Mouse (Mus musculus) kidney, postnatal 0 days (tissue): ENCODE measurements around the gene Adh7. TPM values are rescaled to one million over a fixed set of nuclear protein-coding genes. Genes with fewer than 3 reads are reported as not detected.
A peak's percentile ranks its signal among the peaks of the same experiment; 100 is the strongest.

ENCODE experiments used
- ATAC-seq: fragments of 200-750 bp; cut with Nextera tagmentation; replicated peaks from 2 replicates; pipeline ENCODE4 v1.8.0; 2017; ENCODE audit warnings: low read depth, moderate number of reproducible peaks, moderate TSS enrichment, moderate library complexity; ENCODE audit not compliant: low FRiP score
- DNase-seq: peaks from one replicate; pipeline ENCODE4 v3.0.0-alpha.2; 2016; ENCODE audit warnings: low spot score
- H3K27ac ChIP-seq: fragments of 300-500 bp; sonication (generic); 2 replicates; pipeline ENCODE4 v1.5.1; 2014; ENCODE audit warnings: mild to moderate bottlenecking
- H3K27me3 ChIP-seq: fragments of 300-500 bp; sonication (generic); 2 replicates; pipeline ENCODE4 v1.6.1; 2014; ENCODE audit warnings: low read length, mixed read lengths; ENCODE audit not compliant: insufficient read depth
- H3K36me3 ChIP-seq: fragments of 300-500 bp; sonication (generic); 2 replicates; pipeline ENCODE4 v1.6.1; 2014; ENCODE audit warnings: low read length, mixed read lengths; ENCODE audit not compliant: insufficient read depth
- H3K4me1 ChIP-seq: fragments of 300-500 bp; sonication (generic); replicated peaks from 2 replicates; pipeline ENCODE4 v1.6.1; 2014; ENCODE audit warnings: antibody characterized with exemption, low read length, mixed read lengths; ENCODE audit not compliant: insufficient read depth
- H3K4me2 ChIP-seq: fragments of 300-500 bp; sonication (generic); 2 replicates; pipeline ENCODE4 v1.6.1; 2014; ENCODE audit warnings: mild to moderate bottlenecking, low read length, moderate library complexity, mixed read lengths
- H3K4me3 ChIP-seq: fragments of 300-500 bp; sonication (generic); replicated peaks from 2 replicates; pipeline ENCODE4 v1.5.1; 2014; ENCODE audit warnings: low read depth, low read length
- H3K9ac ChIP-seq: fragments of 300-500 bp; sonication (generic); 2 replicates; pipeline ENCODE4 v1.6.1; 2014; ENCODE audit warnings: low read depth, low read length
- H3K9me3 ChIP-seq: fragments of 300-500 bp; sonication (generic); replicated peaks from 2 replicates; pipeline ENCODE4 v1.6.1; 2016; ENCODE audit warnings: low read length, inconsistent platforms, mixed read lengths
- CTCF ChIP-seq: IDR thresholded peaks from 2 replicates; pipeline ENCODE4 v1.5.1; 2016; ENCODE audit warnings: antibody characterized with exemption, low read depth, mild to moderate bottlenecking, moderate library complexity
- WGBS: fragments of 180-500 bp; shearing (Covaris S2); extraction: QIAGEN DNeasy Blood & Tissue Kit; methylation state at CpG from one replicate; pipeline ENCODE4 v1.1.7; 2014; 5-methylcytosine and 5-hydroxymethylcytosine counted together
- polyA plus RNA-seq: library from polyadenylated mRNA; unstranded; fragments of >200 nt; fragmentation: Nextera tagmentation; extraction: Ambion mirVana; gene quantifications from 2 replicates; pipeline ENCODE4 v1.2.1, GENCODE M21; 2015

Gene Adh7
- polyA plus RNA-seq, 1 experiment from 2014 or later = 0.55 TPM

GRCm38 (mm10) chr3:138185995-138186930, 31.3 kb upstream of the Adh7 start:
- Histone ChIP-seq H3K27ac (no peak overlapping the region), H3K4me1 (no peaks in the 10 kb centered on the region), H3K4me3 (no peak overlapping the region), H3K36me3 (no peaks in the 10 kb centered on the region), H3K9ac (no peak overlapping the region), H3K27me3 (no peaks in the 10 kb centered on the region), H3K4me2 (no peak overlapping the region), H3K9me3 (no peaks in the 10 kb centered on the region)
- TF ChIP-seq CTCF = no peak
- ATAC-seq (no peak), DNase-seq (no peak)
- 85% methylated on average over 26 of the region's 26 CpGs for WGBS

- H3K27ac ChIP-seq = no peak overlapping the region
- no peaks in the 10 kb centered on the region for H3K27me3 ChIP-seq
- H3K4me2 ChIP-seq = no peak overlapping the region
- TF ChIP-seq CTCF = no peak
- no peaks in the 10 kb centered on the region for H3K36me3 ChIP-seq
- ATAC-seq (no peak), DNase-seq (no peak)
- H3K4me1 ChIP-seq = 0 out of 2 replicates have a peak, but pooled peaks cover 1% of the 10 kb centered on the region
- no peak overlapping the region for H3K9ac ChIP-seq
- 78% methylated on average over 7 of the region's 7 CpGs for WGBS
- H3K4me3 ChIP-seq = no peak overlapping the region
- H3K9me3 ChIP-seq = no peaks in the 10 kb centered on the region
Observed at GRCm38 (mm10) chr3:138192260-138192659, 25.3 kb upstream of the Adh7 start.

GRCm38 (mm10) chr3:138193683-138194302, 23.8 kb upstream of the Adh7 start, which contains the start of gene 4930579F01Rik:
TSS of gene 4930579F01Rik (minus strand) at chr3:138193825.
- Histone ChIP-seq H3K9ac (no peak within 1 kb of the TSS), H3K4me2 (no peak within 1 kb of the TSS), H3K36me3 (no peaks in the 10 kb centered on the region), H3K27ac (no peak within 1 kb of the TSS), H3K4me1 (0 out of 2 replicates have a peak, but pooled peaks cover 5% of the 10 kb centered on the region), H3K9me3 (no peaks in the 10 kb centered on the region), H3K4me3 (no peak within 1 kb of the TSS), H3K27me3 (no peaks in the 10 kb centered on the region)
- ATAC-seq (no peak), DNase-seq (no peak)
- 85% methylated on average over 15 of the region's 15 CpGs for WGBS
- no peak for TF ChIP-seq CTCF

- 44% methylated on average over 14 of the region's 14 CpGs for WGBS
- H3K9me3 ChIP-seq = no peaks in the 10 kb centered on the region
- DNase-seq (peak; percentile 41), ATAC-seq (peak; percentile 55; the same call in 1 of the 2 replicates)
- H3K9ac ChIP-seq = no peak overlapping the region
- peak overlapping the region; percentile 35 for H3K4me2 ChIP-seq
- 0 out of 2 replicates have a peak, but pooled peaks cover 5% of the 10 kb centered on the region for H3K4me1 ChIP-seq
- no peak overlapping the region for H3K4me3 ChIP-seq
- H3K27me3 ChIP-seq = no peaks in the 10 kb centered on the region
- H3K36me3 ChIP-seq = no peaks in the 10 kb centered on the region
- no peak for TF ChIP-seq CTCF
- no peak overlapping the region for H3K27ac ChIP-seq
Observed at GRCm38 (mm10) chr3:138197093-138197492, 20.5 kb upstream of the Adh7 start.

GRCm38 (mm10) chr3:138197556-138197955, 20.0 kb upstream of the Adh7 start:
- Histone ChIP-seq H3K9me3 (no peaks in the 10 kb centered on the region), H3K27ac (no peak overlapping the region), H3K4me1 (0 out of 2 replicates have a peak, but pooled peaks cover 5% of the 10 kb centered on the region), H3K4me3 (no peak overlapping the region), H3K9ac (no peak overlapping the region), H3K4me2 (peak overlapping the region; percentile 35), H3K27me3 (no peaks in the 10 kb centered on the region), H3K36me3 (no peaks in the 10 kb centered on the region)
- no peak for TF ChIP-seq CTCF
- ATAC-seq = no peak
- no peak for DNase-seq
- 60% methylated on average over 9 of the region's 9 CpGs for WGBS

GRCm38 (mm10) chr3:138197973-138198721, 19.4 kb upstream of the Adh7 start:
- 0 out of 2 replicates have a peak, but pooled peaks cover 5% of the 10 kb centered on the region for H3K4me1 ChIP-seq
- 0 out of 2 replicates have a peak overlapping the region, but pooled peaks have one; percentile 37 for H3K9ac ChIP-seq
- ATAC-seq (peak; percentile 90), DNase-seq (peak; percentile 95)
- H3K4me3 ChIP-seq = no peak overlapping the region
- 21% methylated on average over 20 of the region's 20 CpGs for WGBS
- H3K27ac ChIP-seq = no peak overlapping the region
- peak; percentile 99 for TF ChIP-seq CTCF
- no peaks in the 10 kb centered on the region for H3K36me3 ChIP-seq
- H3K27me3 ChIP-seq = no peaks in the 10 kb centered on the region
- no peaks in the 10 kb centered on the region for H3K9me3 ChIP-seq
- H3K4me2 ChIP-seq = peak overlapping the region; percentile 46
